Mouse (Mus musculus) v-Abl transformed pro-B cells (cell line): ENCODE data around the gene Cnn1.
"Not testable (repeated sequence)": the region's sequence is repeated elsewhere in the genome, so short reads cannot be mapped to it uniquely, and the experiment has no call there.

Experiments used
- in situ Hi-C, 2 experiments: fragments of 400-800 bp; cut with MboI; formaldehyde crosslinking; loops; one replicate each; pipeline ENCODE4 v1.15.1; 2025; ENCODE audit not compliant: unreplicated experiment in 2 of 2

The Cnn1 gene

GRCm38 (mm10) chr9:22070791-22071573 is 28.0 kb upstream of the Cnn1 start, which contains the start of the genes Gm49318 and Zfp653:
TSS of gene Gm49318 (minus strand) at chr9:22071259.
TSS of gene Zfp653 (minus strand) at chr9:22071376.
- in situ Hi-C loops: loop anchor here in 1 of 2 experiments (5.0 kb wide), 1 partner anchor 71 kb away; no protein-coding TSS in a partner anchor

GRCm38 (mm10) chr9:22072276-22072675 is 26.7 kb upstream of the Cnn1 start:
- in situ Hi-C loops: loop anchor here in 1 of 2 experiments (5.0 kb wide), 1 partner anchor 70 kb away; no protein-coding TSS in a partner anchor

- in situ Hi-C loops: not testable (repeated sequence)
Measured at GRCm38 (mm10) chr9:22075778-22076177, 23.2 kb upstream of the Cnn1 start.

GRCm38 (mm10) chr9:22076223-22076622 is 22.8 kb upstream of the Cnn1 start:
- in situ Hi-C loops: no loop called here

- in situ Hi-C loops: no loop called here
Measured at GRCm38 (mm10) chr9:22084667-22085021, 14.4 kb upstream of the Cnn1 start.

DNA sequence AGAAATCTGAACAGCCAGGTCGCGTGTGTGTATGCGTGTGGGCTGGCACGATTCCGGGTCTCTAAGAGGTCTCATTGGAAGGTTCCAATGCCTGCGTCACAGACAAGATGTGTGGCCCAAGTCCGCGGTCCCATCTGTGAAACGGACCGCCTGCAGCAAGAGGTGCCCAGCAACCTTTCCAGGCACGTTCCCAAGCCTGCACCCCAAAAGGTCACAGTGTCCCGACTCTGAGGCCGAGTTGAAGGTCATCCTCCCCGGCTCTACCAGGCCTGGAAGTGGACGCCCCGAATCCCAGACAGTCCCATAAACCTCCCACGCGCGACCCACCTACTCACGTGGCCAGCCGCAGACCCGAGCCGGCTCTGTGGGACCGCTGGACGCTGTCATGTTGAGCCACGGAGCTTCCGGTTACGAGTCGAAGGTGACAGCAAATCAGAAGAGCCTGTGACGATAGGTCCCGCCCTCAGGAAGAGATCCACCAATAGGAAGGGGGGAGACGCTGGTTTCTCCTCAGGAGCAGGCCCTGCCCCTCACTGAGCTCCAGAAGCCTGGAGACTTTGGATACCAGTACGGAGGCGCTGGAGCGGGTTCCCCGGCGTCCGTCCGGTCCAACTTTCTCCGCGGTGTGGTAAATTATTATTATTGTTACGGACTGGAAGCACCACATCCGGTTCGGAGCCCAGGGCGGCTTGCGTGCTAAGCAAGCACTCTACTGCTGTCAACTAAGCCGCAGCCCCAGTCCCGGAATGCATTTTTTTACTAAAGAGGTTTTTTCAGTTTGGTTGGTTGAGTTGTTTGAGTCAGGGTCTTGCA is 13.8 kb upstream of the Cnn1 start, which contains the start of gene Ecsit:
Ecsit (minus strand) TSS at position 417 of the 813 bp plus-strand sequence.
- in situ Hi-C loops: no loop called here

DNA sequence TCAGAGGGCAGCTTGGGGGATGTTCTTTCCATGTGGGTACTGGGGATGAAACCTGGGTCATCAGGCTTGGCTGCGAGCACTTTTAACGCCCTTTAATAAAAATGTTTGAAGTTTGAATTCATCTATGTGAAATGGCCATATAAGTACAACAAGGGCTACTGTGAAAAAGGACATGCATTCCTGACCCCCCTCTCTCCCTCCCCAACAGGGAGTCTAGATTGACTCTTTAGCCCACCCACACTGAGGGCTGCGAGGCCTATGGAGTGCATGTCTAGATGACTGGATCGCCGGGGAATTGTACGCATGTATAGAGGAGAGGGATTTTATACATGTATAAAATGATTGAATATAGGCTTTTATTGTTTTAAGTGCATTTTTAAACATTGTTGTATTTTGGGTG is 13.0 kb upstream of the Cnn1 start:
- in situ Hi-C loops: no loop called here

DNA sequence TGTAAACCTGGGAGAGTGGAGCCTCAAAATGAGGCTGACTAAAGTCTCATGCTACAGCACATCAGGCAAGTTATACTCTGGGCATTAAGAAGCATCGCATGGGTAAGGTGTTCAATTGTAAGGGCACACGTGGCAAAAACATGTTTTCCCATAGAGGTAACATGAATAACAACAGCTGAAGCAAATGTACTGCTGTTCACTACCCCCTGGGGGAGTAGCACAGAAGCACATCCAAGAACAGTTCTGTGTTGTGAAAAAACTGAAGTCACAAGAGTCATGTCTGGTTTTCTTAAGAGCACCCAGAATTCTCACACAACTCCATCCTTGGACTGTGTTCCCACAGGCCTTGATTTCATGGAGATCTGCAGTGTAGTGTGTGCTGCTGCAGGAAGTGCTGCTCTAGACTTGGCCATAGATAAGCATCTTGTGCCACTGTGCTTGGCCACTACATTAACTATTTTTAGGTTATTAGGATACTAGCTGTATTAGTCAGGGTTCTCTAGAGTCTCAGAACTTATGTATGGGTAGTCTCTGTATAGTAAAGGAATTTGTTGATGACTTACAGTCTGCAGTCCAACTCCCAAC is 11.9 kb upstream of the Cnn1 start:
- in situ Hi-C loops: no loop called here

DNA sequence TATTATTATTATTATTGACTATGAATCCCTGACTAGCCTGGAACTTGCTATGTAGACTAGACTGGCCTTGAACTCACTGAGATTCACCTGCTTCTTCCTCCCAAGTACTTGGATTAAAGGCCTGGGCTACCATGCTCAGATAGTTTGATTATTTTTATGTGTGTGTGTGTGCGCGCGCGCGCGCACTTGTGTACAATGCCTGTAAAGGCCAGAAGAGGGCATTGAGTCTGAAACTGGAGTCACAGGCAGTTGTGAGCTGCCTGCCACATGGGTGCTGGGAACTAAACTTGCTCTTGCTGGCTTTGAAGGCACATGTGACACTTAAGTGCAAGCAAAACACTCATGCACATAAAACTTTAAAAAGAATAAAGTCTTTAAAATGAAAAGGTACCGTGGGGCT is 9.7 kb upstream of the Cnn1 start:
- in situ Hi-C loops: no loop called here

GRCm38 (mm10) chr9:22089986-22090385 is 9.0 kb upstream of the Cnn1 start:
- in situ Hi-C loops: no loop called here

GRCm38 (mm10) chr9:22092746-22093145 is 6.3 kb upstream of the Cnn1 start:
- in situ Hi-C loops: no loop called here

- in situ Hi-C loops: loop anchor here in 1 of 2 experiments (5.0 kb wide), 1 partner anchor 46 kb away; no protein-coding TSS in a partner anchor
Measured at GRCm38 (mm10) chr9:22095854-22096307, 3.1 kb upstream of the Cnn1 start.

GRCm38 (mm10) chr9:22099922-22100321 is 906 bp downstream of the Cnn1 start:
- in situ Hi-C loops: loop anchor here (5.0 to 25.0 kb wide), 3 partner anchors 42 to 1463 kb away; partner anchors contain the start of genes Fbxl12 (in 1 of the 2) and Ubl5 (in 1 of the 2)

GRCm38 (mm10) chr9:22108194-22108593 is 9.2 kb downstream of the Cnn1 start:
- in situ Hi-C loops: loop anchor here in 1 of 2 experiments (5.0 to 25.0 kb wide), 3 partner anchors 34 to 1471 kb away; partner anchors contain the start of genes Fbxl12 and Ubl5

- in situ Hi-C loops: loop anchor here (5.0 to 25.0 kb wide), 2 partner anchors 37 to 1478 kb away; partner anchors contain the start of genes Fbxl12 (in 1 of the 2) and Ubl5 (in 1 of the 2)
Measured at GRCm38 (mm10) chr9:22115635-22116034, 16.6 kb downstream of the Cnn1 start.

DNA sequence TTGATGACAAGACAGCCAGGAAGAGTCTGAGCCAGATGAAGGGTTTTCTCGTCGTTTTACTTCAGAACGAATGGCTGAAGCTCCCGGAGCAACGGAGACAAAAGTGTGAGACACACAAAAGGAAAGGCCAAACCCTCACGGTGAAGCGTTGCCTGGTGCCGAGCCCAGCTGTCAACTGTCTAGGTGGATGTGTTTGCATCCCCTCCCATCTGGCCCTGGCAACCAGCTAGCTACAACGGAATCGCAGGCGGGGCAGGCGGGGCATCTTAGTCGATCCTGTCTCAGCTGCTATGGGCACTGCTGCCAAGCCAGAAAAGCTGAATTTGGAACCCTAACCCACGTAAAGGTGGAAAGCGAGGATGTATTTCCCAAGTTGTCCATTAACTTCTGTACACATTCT is 17.1 kb downstream of the Cnn1 start:
- in situ Hi-C loops: loop anchor here (5.0 to 25.0 kb wide), 2 partner anchors 36 to 1479 kb away; partner anchors contain the start of genes Fbxl12 (in 1 of the 2) and Ubl5 (in 1 of the 2)

GRCm38 (mm10) chr9:22116740-22117426 is 17.9 kb downstream of the Cnn1 start, which contains the start of gene Elof1:
TSS of gene Elof1 (minus strand) at chr9:22117172.
- in situ Hi-C loops: loop anchor here (5.0 to 25.0 kb wide), 2 partner anchors 35 to 1480 kb away; partner anchors contain the start of genes Fbxl12 (in 1 of the 2) and Ubl5 (in 1 of the 2)

DNA sequence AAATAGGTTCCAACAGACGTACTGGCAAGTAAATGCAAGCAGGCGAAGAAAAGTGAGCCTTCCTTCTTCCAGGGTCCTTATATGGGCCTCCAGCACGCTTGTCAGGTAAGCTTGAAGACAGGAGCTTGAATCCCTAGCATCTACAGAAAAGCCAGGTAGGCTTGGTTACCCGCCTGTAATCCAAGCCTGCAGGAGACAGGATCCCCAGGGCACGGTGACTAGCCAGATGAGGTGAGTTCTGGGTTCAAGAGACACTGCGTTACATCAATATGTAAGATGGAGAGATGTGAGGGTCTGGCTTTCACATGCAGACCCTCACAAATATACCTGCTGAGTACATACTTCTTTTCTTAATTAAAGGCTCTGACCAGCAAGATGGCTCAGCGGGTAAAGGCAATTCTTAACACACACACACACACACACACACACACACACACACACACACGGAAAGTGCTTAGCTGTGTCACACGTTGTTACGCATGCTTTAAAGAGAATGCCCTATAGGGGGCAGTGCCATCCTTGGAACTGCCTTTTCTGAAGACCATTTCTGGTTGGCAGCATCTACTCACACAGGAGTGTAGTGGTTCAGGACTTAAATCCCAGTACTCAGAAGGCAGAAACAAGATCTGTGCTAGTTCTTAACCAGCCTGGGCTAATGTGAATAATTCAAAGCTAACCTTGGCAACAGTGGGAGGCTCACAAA is 18.9 kb downstream of the Cnn1 start:
- in situ Hi-C loops: loop anchor here (5.0 to 25.0 kb wide), 2 partner anchors 34 to 1481 kb away; partner anchors contain the start of genes Fbxl12 (in 1 of the 2) and Ubl5 (in 1 of the 2)

GRCm38 (mm10) chr9:22119543-22119942 is 20.5 kb downstream of the Cnn1 start:
- in situ Hi-C loops: loop anchor here (5.0 to 25.0 kb wide), 2 partner anchors 33 to 1482 kb away; partner anchors contain the start of genes Fbxl12 (in 1 of the 2) and Ubl5 (in 1 of the 2)
